Mouse (Mus musculus): Measurements from ENCODE around the gene Lcn5. TPM values are rescaled to one million over a fixed set of nuclear protein-coding genes. Genes with fewer than 3 reads are reported as not detected.
"Not testable (repeated sequence)": the region's sequence is repeated elsewhere in the genome, so short reads cannot be mapped to it uniquely, and the experiment has no call there.

The Lcn5 gene
- total RNA-seq, 1 experiment from 2014 or later, result not detected

DNA sequence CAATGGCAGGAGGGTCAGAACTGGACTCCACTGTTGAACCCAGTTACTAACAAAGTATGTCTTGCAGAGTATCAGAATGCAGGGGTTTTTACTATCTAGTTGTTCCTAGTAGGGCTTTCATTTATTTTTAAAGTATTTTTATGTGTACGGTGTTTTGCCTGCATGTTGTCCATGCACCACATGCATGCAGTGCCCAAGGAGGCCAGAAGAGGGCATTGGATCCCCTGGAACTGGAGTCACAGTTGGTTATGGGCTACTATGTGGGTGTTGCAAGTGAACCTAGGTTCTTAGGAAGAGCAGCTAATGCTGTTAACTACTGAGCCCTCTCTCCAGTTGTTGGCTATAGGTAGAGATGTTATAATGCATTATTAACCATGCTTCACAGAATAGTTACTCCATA, 5.8 kb downstream of the Lcn5 start:
- no peak for ATAC-seq (replicated peaks; ENCODE audit: insufficient number of reproducible peaks, low FRiP score, low TSS enrichment, poor library complexity, severe bottlenecking)

DNA sequence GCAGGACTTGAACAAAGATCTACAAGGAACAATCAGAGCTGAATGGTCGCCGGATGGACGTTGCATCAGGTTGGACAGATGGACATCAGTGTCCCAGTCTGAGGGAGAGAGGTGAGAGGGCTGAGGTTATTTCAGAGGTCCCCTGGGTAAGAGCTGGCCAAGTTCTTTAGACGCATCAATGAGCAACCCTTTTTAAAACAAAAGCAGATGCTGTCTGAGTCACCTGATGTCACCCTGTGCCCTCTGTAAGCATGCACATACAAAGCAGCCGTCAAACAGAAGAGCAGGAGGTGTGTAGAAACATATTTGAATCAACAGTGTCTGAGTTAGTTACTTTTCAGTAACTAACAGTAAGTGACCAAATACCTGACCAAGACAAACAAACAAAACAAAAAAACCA, 6.4 kb downstream of the Lcn5 start:
- no peak for ATAC-seq (replicated peaks; ENCODE audit: insufficient number of reproducible peaks, low FRiP score, low TSS enrichment, poor library complexity, severe bottlenecking)

DNA sequence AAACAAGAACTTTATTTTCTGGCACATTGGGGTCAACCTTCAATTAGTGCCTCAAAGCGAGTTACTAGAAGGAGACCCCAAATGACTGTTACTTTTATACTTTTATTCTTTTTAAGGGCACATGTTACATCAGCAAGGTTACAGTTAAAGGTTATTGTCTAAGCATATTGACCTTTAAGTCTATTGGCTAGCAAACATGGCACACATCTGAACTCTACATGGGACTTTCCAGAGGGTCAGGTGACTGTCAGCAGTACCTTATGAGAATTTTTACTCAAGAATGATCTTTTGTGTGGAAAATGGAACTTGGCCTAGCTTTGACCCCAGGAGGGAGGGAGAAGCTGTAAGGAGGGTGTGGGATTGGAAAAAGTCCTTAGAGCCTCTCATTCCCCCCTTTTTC, 8.8 kb downstream of the Lcn5 start:
- no peak for ATAC-seq (replicated peaks; ENCODE audit: insufficient number of reproducible peaks, low FRiP score, low TSS enrichment, poor library complexity, severe bottlenecking)

DNA sequence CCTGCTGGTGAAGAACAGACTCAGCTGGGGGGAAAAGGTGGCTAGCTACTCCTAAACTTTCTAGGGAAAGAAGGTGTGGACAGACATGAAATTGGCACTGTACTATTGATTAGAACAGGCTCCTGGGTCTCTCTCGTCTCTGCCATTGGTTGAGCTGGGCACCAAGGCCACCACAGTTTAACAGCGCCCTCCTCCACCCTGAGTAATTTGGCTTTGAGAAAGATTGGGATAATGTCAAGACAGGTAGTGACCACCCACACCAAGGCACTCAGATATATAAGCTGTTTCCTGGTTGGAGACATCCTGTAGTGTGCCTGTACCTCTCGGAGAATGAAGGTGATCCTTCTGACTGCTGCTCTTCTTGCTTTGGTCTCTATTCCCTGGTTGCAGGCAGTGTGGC, 18.7 kb downstream of the Lcn5 start, which contains the start of gene Lcn6:
TSS of gene Lcn6 (plus strand) at position 301 of the 400 bp plus-strand sequence.
- no peak for ATAC-seq (replicated peaks; ENCODE audit: insufficient number of reproducible peaks, low FRiP score, low TSS enrichment, poor library complexity, severe bottlenecking)

- no peak for ATAC-seq (replicated peaks; ENCODE audit: insufficient number of reproducible peaks, low FRiP score, low TSS enrichment, poor library complexity, severe bottlenecking)
Measured at GRCm38 (mm10) chr2:25679559-25679958, 21.8 kb downstream of the Lcn5 start.

GRCm38 (mm10) chr2:25682426-25682825, 24.7 kb downstream of the Lcn5 start, which contains the start of gene Lcn10:
Gene Lcn10 (plus strand): TSS chr2:25682726.
- ATAC-seq (replicated peaks; ENCODE audit: insufficient number of reproducible peaks, low FRiP score, low TSS enrichment, poor library complexity, severe bottlenecking), result no peak

DNA sequence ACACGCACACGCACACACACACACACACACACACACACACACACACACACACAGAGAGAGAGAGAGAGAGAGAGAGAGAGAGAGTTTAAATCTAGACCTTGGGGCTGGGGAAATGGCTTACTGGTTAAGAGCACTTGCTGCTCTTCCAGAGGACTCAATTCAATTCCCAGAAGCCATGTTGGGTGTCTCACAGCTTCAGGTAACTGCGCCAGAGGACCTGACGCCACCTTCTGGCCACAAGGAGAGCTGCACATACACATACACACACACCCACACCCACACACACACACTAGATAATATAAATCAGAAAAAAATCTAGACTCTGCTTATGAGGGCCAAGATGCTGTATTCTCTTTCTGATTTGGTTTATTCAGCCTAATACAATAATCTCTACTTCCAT, 29.2 kb downstream of the Lcn5 start:
- ATAC-seq (replicated peaks; ENCODE audit: insufficient number of reproducible peaks, low FRiP score, low TSS enrichment, poor library complexity, severe bottlenecking), result no peak

DNA sequence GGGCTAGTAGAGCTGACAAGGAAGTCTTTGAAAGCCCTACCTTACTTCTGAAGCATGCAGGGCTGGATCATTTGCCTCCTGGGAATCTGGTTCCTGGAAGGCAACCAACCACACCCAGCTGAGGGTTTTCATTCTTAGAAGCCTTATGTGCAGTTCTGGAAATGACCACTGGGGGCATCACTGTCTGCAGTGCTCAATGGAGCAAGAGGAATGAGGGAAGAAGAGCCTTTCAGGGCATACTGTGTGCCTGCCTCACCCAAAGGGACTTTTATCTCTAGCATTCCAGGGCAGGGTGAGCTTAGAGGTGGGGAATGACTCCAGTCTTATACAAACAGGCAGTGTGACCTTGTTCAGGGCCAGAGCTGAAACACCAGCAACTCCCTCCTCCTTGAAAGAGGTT, 36.9 kb downstream of the Lcn5 start:
- peak; percentile 78; the same call in 1 of the 2 replicates for ATAC-seq (replicated peaks; ENCODE audit: insufficient number of reproducible peaks, low FRiP score, low TSS enrichment, poor library complexity, severe bottlenecking)

GRCm38 (mm10) chr2:25696951-25697350, 39.2 kb downstream of the Lcn5 start:
- no peak for ATAC-seq (replicated peaks; ENCODE audit: insufficient number of reproducible peaks, low FRiP score, low TSS enrichment, poor library complexity, severe bottlenecking)

- no peak for ATAC-seq (replicated peaks; ENCODE audit: insufficient number of reproducible peaks, low FRiP score, low TSS enrichment, poor library complexity, severe bottlenecking)
Measured at GRCm38 (mm10) chr2:25698696-25699095, 40.9 kb downstream of the Lcn5 start.

- not testable (repeated sequence) for ATAC-seq (replicated peaks; ENCODE audit: insufficient number of reproducible peaks, low FRiP score, low TSS enrichment, poor library complexity, severe bottlenecking)
Measured at GRCm38 (mm10) chr2:25699743-25700142, 42.0 kb downstream of the Lcn5 start, which contains the start of gene Obp2a. Gene Obp2a (plus strand): TSS chr2:25700043.

DNA sequence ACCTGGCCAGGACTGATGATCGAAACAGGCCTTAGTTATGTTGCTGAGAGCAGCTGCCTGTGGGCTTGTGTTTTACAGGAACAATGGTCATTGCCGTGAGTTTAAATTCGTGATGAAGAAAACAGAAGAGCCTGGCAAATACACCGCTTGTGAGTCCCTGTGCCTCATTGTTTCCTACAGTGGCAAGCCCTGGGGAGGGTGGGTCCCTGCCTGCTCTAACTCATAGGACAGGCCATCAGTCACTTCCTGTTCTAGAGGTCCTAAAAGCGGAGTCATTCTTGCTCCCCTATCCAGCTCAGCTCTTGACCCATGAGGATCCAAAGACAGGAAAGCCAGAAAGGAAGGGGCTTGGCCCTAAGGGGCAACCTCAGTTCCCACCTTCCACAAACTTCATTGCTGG, 43.2 kb downstream of the Lcn5 start:
- ATAC-seq (replicated peaks; ENCODE audit: insufficient number of reproducible peaks, low FRiP score, low TSS enrichment, poor library complexity, severe bottlenecking), result no peak

GRCm38 (mm10) chr2:25703706-25704105, 46.0 kb downstream of the Lcn5 start:
- ATAC-seq (replicated peaks; ENCODE audit: insufficient number of reproducible peaks, low FRiP score, low TSS enrichment, poor library complexity, severe bottlenecking), result no peak

DNA sequence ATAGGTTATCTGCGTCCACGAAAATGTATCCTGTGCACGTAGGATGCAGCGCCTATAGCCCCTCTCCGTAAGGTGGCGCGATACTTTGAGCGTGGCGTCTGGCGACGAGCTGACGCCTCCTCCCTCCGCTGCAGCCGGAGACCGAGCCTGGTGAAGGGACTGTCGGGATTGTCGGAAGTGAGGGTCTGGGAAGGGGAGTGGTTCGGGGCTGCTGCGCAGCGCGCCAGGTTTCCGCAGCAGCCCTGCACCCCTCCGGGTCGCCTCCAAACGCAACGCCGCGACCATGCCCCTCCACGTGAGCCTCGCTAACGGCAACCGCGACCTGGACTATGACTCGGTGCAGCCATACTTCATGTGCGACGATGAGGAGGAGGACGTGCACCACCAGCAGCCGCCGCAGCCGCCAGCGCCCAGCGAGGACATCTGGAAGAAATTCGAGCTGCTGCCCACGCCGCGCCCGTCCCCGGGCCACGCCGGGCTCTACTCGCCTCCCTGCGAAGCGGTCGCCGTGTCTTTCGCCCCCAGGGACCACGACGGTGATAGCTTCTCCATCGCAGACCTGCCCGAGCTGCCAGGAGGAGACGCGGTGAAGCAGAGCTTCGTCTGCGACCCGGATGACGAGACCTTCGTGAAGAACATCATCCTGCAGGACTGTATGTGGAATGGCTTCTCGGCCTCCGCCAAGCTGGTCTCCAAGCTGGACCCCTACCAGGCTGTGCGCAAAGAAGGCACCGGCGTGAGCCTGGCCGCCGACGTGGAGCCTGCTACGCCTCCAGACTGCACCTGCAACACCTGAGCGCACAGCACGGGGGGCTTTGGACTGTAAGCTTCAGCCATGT, 49.1 kb downstream of the Lcn5 start, which contains the start of gene Bmyc:
TSS of gene Bmyc (plus strand) at position 97 of the 839 bp plus-strand sequence.
- ATAC-seq (replicated peaks; ENCODE audit: insufficient number of reproducible peaks, low FRiP score, low TSS enrichment, poor library complexity, severe bottlenecking), result peak; percentile 73

DNA sequence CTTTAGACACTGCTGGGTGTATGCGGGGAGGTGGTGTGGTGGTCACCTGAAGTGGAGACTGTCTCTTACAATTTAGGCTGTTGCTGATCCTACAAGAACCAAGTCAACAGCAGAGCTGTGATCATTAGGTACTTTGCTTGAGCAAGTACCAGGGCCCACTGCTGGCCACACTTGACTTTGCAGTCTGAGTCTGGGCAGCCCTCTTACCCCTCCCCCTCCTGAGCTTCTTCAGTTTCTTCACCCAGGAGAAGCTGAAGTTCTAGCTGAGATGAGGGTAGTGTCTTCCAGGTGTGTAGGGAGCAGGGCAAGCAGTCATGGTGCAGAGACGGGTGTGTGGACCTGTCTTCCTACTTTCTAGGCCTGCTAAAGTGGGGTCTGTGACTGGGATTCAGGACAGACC, 50.4 kb downstream of the Lcn5 start:
- peak; percentile 40; the same call in 1 of the 2 replicates for ATAC-seq (replicated peaks; ENCODE audit: insufficient number of reproducible peaks, low FRiP score, low TSS enrichment, poor library complexity, severe bottlenecking)

DNA sequence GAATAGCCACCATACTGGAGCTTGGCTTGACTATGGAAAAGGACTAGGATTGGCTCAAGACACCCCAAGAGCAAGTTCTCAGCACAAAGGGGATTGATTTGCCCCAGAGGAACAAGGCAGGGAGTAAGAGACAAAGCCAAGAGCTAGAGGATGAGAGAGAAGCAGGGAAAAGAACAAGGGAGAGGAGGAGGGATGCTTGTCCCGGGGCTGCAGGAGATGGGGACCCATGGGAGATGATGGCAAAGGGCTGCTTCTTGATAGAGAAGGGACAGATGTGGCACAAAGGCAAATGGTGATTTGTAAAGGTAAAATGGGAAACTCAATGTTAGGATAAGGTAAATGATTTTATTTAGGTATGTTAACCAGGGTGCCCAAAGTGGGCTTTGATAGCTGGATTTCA, 51.3 kb downstream of the Lcn5 start:
- not testable (repeated sequence) for ATAC-seq (replicated peaks; ENCODE audit: insufficient number of reproducible peaks, low FRiP score, low TSS enrichment, poor library complexity, severe bottlenecking)

DNA sequence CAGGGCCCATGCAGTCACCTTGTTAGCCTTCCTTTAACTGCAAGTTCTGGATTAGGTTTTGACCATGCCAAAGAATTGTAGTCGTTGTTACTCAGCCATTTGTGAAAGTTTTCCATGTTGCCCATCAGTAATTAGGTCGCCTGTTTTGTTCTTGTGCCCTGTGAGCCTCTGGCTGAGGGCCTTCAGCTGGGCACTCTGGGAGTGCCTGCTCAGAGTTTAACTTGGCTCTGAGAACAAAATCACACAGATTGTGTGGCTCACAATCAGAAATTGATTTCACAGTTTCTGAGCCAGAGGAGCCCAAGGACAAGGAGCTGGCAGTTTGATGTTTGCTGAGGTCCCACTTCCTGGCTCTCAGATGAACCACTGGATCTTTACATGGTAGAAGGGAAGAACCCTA, 52.0 kb downstream of the Lcn5 start:
- not testable (repeated sequence) for ATAC-seq (replicated peaks; ENCODE audit: insufficient number of reproducible peaks, low FRiP score, low TSS enrichment, poor library complexity, severe bottlenecking)
